In genomic region chr1:10871163-10871853, GRCm38 (mm10) we compare ENCODE assay signal across 15 mouse cellular contexts.
DNase-seq lines count a peak whose midpoint lies in the region; ATAC-seq lines count a peak whose summit lies in the region.
"Had no signal": no experiment of that assay in that cellular context is flagged by ENCODE, and none has a peak within 500 bp of the region (broad histone marks: within the 10 kb centered on the region; RNA-seq: fewer than 3 reads in every experiment).

No protein-coding gene starts in this region.

- no peaks in the 10 kb centered on the region for H3K9me3 ChIP-seq in kidney, embryonic 14.5 days (ENCODE audit: control insufficient read depth, low read length)
- H3K9me3 ChIP-seq: embryonic facial prominence, embryonic 15.5 days; liver, embryonic 12.5 days had no signal

- no peaks in the 10 kb centered on the region for H3K4me1 ChIP-seq in kidney, embryonic 14.5 days (ENCODE audit: control insufficient read depth, insufficient read depth, low read length)
- H3K4me1 ChIP-seq: embryonic facial prominence, embryonic 15.5 days; liver, embryonic 12.5 days; megakaryocyte, embryonic 14.5 days had no signal

- intact Hi-C loops in left cerebral cortex, postnatal 14 days (cut with DNase I) = no loop called here
- intact Hi-C loops in left cerebral cortex, postnatal 36 days (cut with DNase I) = no loop called here

- no peak overlapping the region for H3K27ac ChIP-seq in kidney, embryonic 14.5 days (ENCODE audit: low read depth, low read length)
- H3K27ac ChIP-seq: embryonic facial prominence, embryonic 15.5 days; liver, embryonic 12.5 days had no signal

- peak; percentile 63 to 66 for DNase-seq in cerebellum, postnatal 10 days
- peak; percentile 12 to 53 for DNase-seq in left cerebral cortex, postnatal 14 days (ENCODE audit: low spot score in 2 of 2)
- no peak for DNase-seq in left cerebral cortex, postnatal 36 days (ENCODE audit: low spot score in 2 of 2)
- DNase-seq in layer of hippocampus, adult 11-12 months (ENCODE audit: low spot score) = peak; percentile 22
- peak; percentile 56 to 66 for DNase-seq in right cerebral cortex, postnatal 10 days (ENCODE audit: low spot score in 2 of 2)
- no peak for DNase-seq in ovary, postnatal 36 days (ENCODE audit: low spot score)
- DNase-seq: adrenal gland, postnatal 25 days; cerebellum, adult 9-10 months; heart, adult 18-20 months had no signal

- no peaks in the 10 kb centered on the region for H3K36me3 ChIP-seq in kidney, embryonic 14.5 days (ENCODE audit: control insufficient read depth, insufficient read depth, low read length)
- H3K36me3 ChIP-seq: embryonic facial prominence, embryonic 15.5 days; liver, embryonic 12.5 days had no signal

- no peak overlapping the region for H3K4me3 ChIP-seq in kidney, embryonic 14.5 days (ENCODE audit: low read length)
- H3K4me3 ChIP-seq: embryonic facial prominence, embryonic 15.5 days; liver, embryonic 12.5 days; megakaryocyte, embryonic 14.5 days; myocyte had no signal

- H3K9ac ChIP-seq in kidney, embryonic 14.5 days (ENCODE audit: low read depth, low read length) = no peak overlapping the region
- H3K9ac ChIP-seq: embryonic facial prominence, embryonic 15.5 days; liver, embryonic 12.5 days had no signal

- H3K4me2 ChIP-seq in kidney, embryonic 14.5 days (replicated peaks; ENCODE audit: low read depth, low read length) = no peak overlapping the region
- H3K4me2 ChIP-seq: embryonic facial prominence, embryonic 15.5 days; liver, embryonic 12.5 days had no signal

- 87% methylated on average over 5 of the region's 5 CpGs for WGBS in kidney, embryonic 14.5 days

- no peak for ATAC-seq in cerebellum, adult (ENCODE audit: insufficient number of reproducible peaks, low FRiP score, low TSS enrichment)
- no peak for ATAC-seq in kidney, embryonic 14.5 days (ENCODE audit: low FRiP score, low TSS enrichment)
- ATAC-seq: liver, embryonic 12.5 days had no signal

- H3K27me3 ChIP-seq in kidney, embryonic 14.5 days (ENCODE audit: control insufficient read depth, insufficient read depth, low read length) = no peaks in the 10 kb centered on the region
- H3K27me3 ChIP-seq: embryonic facial prominence, embryonic 15.5 days; liver, embryonic 12.5 days; megakaryocyte, embryonic 14.5 days had no signal

Comparison
In these comparisons a context has a peak if more than half of its experiments do, and no peak if none do; other contexts are left out.
1. DNase-seq: peak in cerebellum, postnatal 10 days (2 of 2), left cerebral cortex, postnatal 14 days (2 of 2), layer of hippocampus, adult 11-12 months (single experiment) and right cerebral cortex, postnatal 10 days (2 of 2); none in left cerebral cortex, postnatal 36 days (0 of 2) and ovary, postnatal 36 days (single experiment).